Mouse (Mus musculus) small intestine, adult 2 months (tissue): ENCODE results near the gene Snd1. TPM values are rescaled to one million over a fixed set of nuclear protein-coding genes. Genes with fewer than 3 reads are reported as not detected.
A peak's percentile ranks its signal among the peaks of the same experiment; 100 is the strongest.

Experiments used
- H3K27ac ChIP-seq: fragments of 200-500 bp; 2 replicates; pipeline ENCODE4 v1.5.1; 2012; ENCODE audit warnings: low read depth, low read length, control low read depth, inconsistent platforms; ENCODE audit not compliant: insufficient read depth
- H3K27me3 ChIP-seq: fragments of 200-500 bp; 2 replicates; pipeline ENCODE4 v1.6.1; 2012; ENCODE audit warnings: mild to moderate bottlenecking, moderate library complexity, low read length, inconsistent platforms; ENCODE audit not compliant: control insufficient read depth, insufficient read depth
- H3K36me3 ChIP-seq: fragments of 200-500 bp; 2 replicates; pipeline ENCODE4 v1.6.1; 2012; ENCODE audit warnings: mild to moderate bottlenecking, low read length, control low read depth, inconsistent platforms; ENCODE audit not compliant: control insufficient read depth, insufficient read depth
- H3K4me1 ChIP-seq: fragments of 200-500 bp; 2 replicates; pipeline ENCODE4 v1.6.1; 2012; ENCODE audit warnings: low read length, inconsistent platforms, mixed read lengths; ENCODE audit not compliant: control insufficient read depth, insufficient read depth, insufficient read length
- H3K4me3 ChIP-seq: fragments of 200-500 bp; 2 replicates; pipeline ENCODE4 v1.5.1; 2012; ENCODE audit warnings: low read depth, mild to moderate bottlenecking, control low read depth, inconsistent platforms, low read length, moderate library complexity
- CTCF ChIP-seq: fragments of 200-500 bp; IDR thresholded peaks from 2 replicates; pipeline ENCODE4 v1.5.1; 2012; ENCODE audit warnings: low read depth, mild to moderate bottlenecking, control low read depth, inconsistent platforms, low read length, moderate library complexity, mixed read lengths; ENCODE audit not compliant: insufficient replicate concordance, insufficient read length; ENCODE audit errors: extremely low read depth
- POLR2A ChIP-seq: fragments of 200-500 bp; IDR thresholded peaks from 2 replicates; pipeline ENCODE4 v1.6.1; 2012; ENCODE audit warnings: low read depth, mild to moderate bottlenecking, control low read depth, inconsistent platforms, low read length, moderate library complexity
- WGBS: fragments of 180-500 bp; shearing (Covaris S2); methylation state at CpG from one replicate; pipeline ENCODE4 v1.1.7; 2018; 5-methylcytosine and 5-hydroxymethylcytosine counted together
- polyA plus RNA-seq: library from polyadenylated mRNA; depleted of rRNA; stranded (reverse); fragments of >200 nt; gene quantifications from 2 replicates; pipeline ENCODE4 v1.2.3, GENCODE M21; 2012

Snd1 gene
- polyA plus RNA-seq, 1 experiment = 77.7 TPM

DNA sequence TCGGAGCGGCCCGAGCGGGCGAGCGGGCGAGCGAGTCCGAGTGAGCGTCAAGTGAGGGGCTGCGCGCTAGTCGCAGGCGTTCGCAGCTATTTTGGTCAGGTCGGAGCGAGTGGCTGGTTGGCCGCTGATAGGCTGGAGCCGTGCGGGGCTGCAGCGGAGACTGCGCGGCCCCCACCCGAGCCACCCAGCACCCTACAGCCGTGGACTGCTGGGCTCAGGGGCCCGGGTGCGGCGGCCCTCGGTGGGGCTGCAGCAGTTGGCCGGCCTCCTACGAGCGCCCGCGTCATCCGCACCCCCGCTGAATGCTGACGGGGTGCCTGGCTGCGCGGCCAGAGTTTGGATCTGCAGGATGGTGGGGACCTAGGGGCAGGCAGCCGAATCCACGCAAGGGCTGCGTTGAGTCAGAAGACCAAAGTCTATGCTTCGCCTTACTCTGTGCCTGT lies 358.5 kb downstream of the Snd1 start:
- WGBS = 9% methylated on average over 43 of the region's 43 CpGs
- Histone ChIP-seq H3K36me3 (no peaks in the 10 kb centered on the region; the same call in 1 of the 2 replicates), H3K4me1 (peaks cover 11% of the 10 kb centered on the region), H3K27me3 (peaks cover 16% of the 10 kb centered on the region; the same call in 1 of the 2 replicates), H3K27ac (no peak overlapping the region), H3K4me3 (peak overlapping the region; percentile 76)
- TF ChIP-seq POLR2A (no peak), CTCF (no peak)

DNA sequence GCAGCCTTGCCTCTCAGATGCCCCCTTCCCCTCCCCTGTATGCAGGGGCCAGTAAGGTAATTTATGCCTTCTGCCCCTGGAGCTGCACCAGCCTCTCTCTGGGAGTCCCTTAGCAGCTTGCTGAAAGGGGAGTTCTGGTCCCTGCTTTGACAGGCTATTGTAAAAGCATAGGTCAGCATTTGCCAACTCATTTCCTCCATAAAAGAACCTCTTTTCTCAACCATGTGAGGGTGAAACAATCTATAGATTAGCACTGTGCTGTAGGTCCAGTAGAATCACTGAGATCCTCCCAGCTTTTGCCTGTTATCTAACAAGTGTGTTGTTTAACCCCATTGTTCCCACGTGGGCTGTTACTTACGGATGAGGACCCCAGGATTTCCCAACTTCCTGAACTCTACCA lies 359.1 kb downstream of the Snd1 start:
- H3K4me3 ChIP-seq = no peak overlapping the region
- no peak overlapping the region for H3K27ac ChIP-seq
- H3K27me3 ChIP-seq = peaks cover 16% of the 10 kb centered on the region; the same call in 1 of the 2 replicates
- H3K4me1 ChIP-seq = peaks cover 11% of the 10 kb centered on the region
- TF ChIP-seq POLR2A = no peak
- TF ChIP-seq CTCF = no peak
- no peaks in the 10 kb centered on the region; the same call in 1 of the 2 replicates for H3K36me3 ChIP-seq
- 74% methylated on average over 2 of the region's 2 CpGs for WGBS

GRCm38 (mm10) chr6:28836600-28836999 lies 361.7 kb downstream of the Snd1 start:
- Histone ChIP-seq H3K36me3 (no peaks in the 10 kb centered on the region; the same call in 1 of the 2 replicates), H3K27me3 (peaks cover 12% of the 10 kb centered on the region; the same call in 1 of the 2 replicates), H3K27ac (no peak overlapping the region), H3K4me1 (peaks cover 7% of the 10 kb centered on the region), H3K4me3 (no peak overlapping the region)
- TF ChIP-seq POLR2A (no peak), CTCF (peak; percentile 18; the same call in 1 of the 2 replicates)

GRCm38 (mm10) chr6:28841569-28841968 lies 366.6 kb downstream of the Snd1 start:
- 79% methylated on average over 3 of the region's 3 CpGs for WGBS
- TF ChIP-seq CTCF (no peak), POLR2A (no peak)
- Histone ChIP-seq H3K4me1 (no peaks in the 10 kb centered on the region), H3K27me3 (no peaks in the 10 kb centered on the region), H3K4me3 (no peak overlapping the region), H3K36me3 (no peaks in the 10 kb centered on the region; the same call in 1 of the 2 replicates), H3K27ac (no peak overlapping the region)

DNA sequence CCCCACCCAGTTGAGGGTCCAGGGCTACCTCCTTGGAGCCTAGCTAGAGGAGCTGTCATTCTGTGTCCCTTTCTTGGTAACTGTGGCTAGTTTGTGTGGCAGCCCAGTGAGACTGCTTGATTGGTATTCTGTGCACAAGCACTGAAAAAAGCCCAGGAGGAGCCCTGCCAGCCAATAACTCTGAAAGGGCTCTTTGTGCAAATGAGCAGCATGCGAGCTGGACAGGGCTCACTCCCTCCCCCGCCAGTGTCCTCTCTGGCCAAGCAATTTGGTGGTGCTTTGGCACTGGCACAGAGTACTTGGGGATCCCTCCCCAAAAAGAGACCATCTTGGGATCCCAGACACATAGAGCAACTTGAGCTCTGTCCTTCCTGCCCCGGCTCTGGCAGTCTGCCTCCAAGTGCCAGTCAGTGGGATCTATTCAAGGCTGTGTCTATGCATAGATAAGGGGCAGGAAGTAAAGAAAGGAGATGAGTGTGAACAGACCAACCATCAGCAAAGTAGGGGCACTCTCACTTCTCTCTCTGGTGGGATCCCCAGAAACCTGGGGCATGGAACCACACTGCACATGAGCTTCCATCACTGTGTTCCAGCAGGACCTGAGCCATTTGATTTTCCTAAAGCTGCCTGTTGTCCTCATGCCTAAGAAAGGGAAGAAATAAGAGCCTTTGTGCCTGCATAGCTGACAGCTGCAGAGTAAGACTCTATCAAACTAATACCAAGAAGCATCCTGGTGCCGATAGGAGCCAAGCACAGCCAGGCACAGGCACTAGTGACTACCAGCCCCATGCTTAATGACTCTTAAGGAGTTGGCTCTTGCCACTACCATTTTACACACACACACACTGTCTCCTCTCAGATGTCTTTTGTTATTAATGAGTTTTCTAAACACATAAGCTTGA lies 367.7 kb downstream of the Snd1 start:
- H3K4me3 ChIP-seq = no peak overlapping the region
- WGBS = 83% methylated on average over 4 of the region's 4 CpGs
- TF ChIP-seq CTCF (no peak), POLR2A (no peak)
- H3K36me3 ChIP-seq = no peaks in the 10 kb centered on the region; the same call in 1 of the 2 replicates
- no peak overlapping the region for H3K27ac ChIP-seq
- H3K27me3 ChIP-seq = no peaks in the 10 kb centered on the region
- no peaks in the 10 kb centered on the region for H3K4me1 ChIP-seq

- H3K27me3 ChIP-seq = no peaks in the 10 kb centered on the region
- H3K36me3 ChIP-seq = 0 out of 2 replicates have a peak, but pooled peaks cover 1% of the 10 kb centered on the region
- no peaks in the 10 kb centered on the region for H3K4me1 ChIP-seq
- no peak overlapping the region for H3K4me3 ChIP-seq
- H3K27ac ChIP-seq = no peak overlapping the region
- TF ChIP-seq POLR2A = no peak
- TF ChIP-seq CTCF = no peak
- 56% methylated on average over 4 of the region's 4 CpGs for WGBS
Measured at GRCm38 (mm10) chr6:28845610-28846009, 370.7 kb downstream of the Snd1 start.

- Histone ChIP-seq H3K4me3 (no peak overlapping the region), H3K36me3 (peaks cover 1% of the 10 kb centered on the region; the same call in 1 of the 2 replicates)
Measured at GRCm38 (mm10) chr6:28847616-28848015, 372.7 kb downstream of the Snd1 start.

More at GRCm38 (mm10) chr6:28847616-28848015, 372.7 kb downstream of the Snd1 start:
- 54% methylated on average over 6 of the region's 6 CpGs for WGBS
- no peak overlapping the region for H3K27ac ChIP-seq
- no peak for TF ChIP-seq CTCF
- no peak for TF ChIP-seq POLR2A
- no peaks in the 10 kb centered on the region for H3K4me1 ChIP-seq
- no peaks in the 10 kb centered on the region for H3K27me3 ChIP-seq
